ENCODE assay signal across 8 mouse cellular contexts in the genomic region with DNA sequence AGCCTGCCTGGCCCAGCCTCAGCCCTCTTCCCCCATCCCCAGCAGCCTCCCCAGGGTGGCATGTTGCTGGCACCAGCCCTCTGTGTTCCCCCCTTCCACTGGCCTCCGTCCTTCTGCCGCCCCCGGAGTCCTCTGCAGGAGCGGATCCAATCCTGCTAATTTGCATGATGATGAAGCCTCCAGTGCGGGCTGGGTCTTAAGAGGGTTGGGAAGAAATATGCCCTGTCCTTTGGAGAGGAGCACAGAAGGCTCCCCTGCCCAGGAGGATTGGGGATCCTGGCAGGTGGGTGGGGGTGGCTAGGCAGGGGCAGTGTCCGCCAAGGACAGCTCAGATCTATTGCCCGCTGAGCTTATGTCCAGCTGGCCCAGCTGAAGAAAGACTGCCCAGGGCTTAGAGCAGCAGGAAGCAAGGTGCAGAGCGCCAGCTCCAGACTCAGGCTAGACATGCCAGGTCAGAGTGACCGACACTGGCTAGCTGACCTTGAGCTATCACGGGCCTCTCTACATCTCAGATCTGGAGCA.
DNase-seq lines count a peak whose midpoint lies in the region; ATAC-seq and TF ChIP-seq lines count a peak whose summit lies in the region.

No protein-coding gene starts in this region.

- no peaks in the 10 kb centered on the region for H3K36me3 ChIP-seq in intestine, embryonic 15.5 days
- no peaks in the 10 kb centered on the region for H3K36me3 ChIP-seq in intestine, postnatal 0 days (ENCODE audit: control insufficient read depth, insufficient read depth)
- peaks cover 13% of the 10 kb centered on the region for H3K36me3 ChIP-seq in forebrain, embryonic 10.5 days (replicated peaks)
- no peaks in the 10 kb centered on the region for H3K36me3 ChIP-seq in limb, embryonic 13.5 days

- H3K4me2 ChIP-seq in intestine, embryonic 15.5 days (replicated peaks), result peak overlapping the region; percentile 7; the same call in 1 of the 2 replicates
- no peak overlapping the region for H3K4me2 ChIP-seq in intestine, postnatal 0 days (replicated peaks; ENCODE audit: low read depth)
- H3K4me2 ChIP-seq in limb, embryonic 13.5 days (replicated peaks), result no peak overlapping the region

- H3K27ac ChIP-seq in intestine, embryonic 15.5 days, result no peak overlapping the region; the same call in 1 of the 2 replicates
- H3K27ac ChIP-seq in intestine, postnatal 0 days (ENCODE audit: low read depth, low read length), result no peak overlapping the region
- H3K27ac ChIP-seq in forebrain, embryonic 10.5 days, result peak overlapping the region; percentile 51
- H3K27ac ChIP-seq in limb, embryonic 13.5 days, result no peak overlapping the region

- no peaks in the 10 kb centered on the region for H3K9me3 ChIP-seq in intestine, embryonic 15.5 days
- H3K9me3 ChIP-seq in intestine, postnatal 0 days (ENCODE audit: control insufficient read depth), result no peaks in the 10 kb centered on the region
- H3K9me3 ChIP-seq in forebrain, embryonic 10.5 days, result no peaks in the 10 kb centered on the region
- no peaks in the 10 kb centered on the region for H3K9me3 ChIP-seq in limb, embryonic 13.5 days

- peaks cover 14% of the 10 kb centered on the region for H3K4me1 ChIP-seq in intestine, embryonic 15.5 days (replicated peaks)
- no peaks in the 10 kb centered on the region for H3K4me1 ChIP-seq in intestine, postnatal 0 days (replicated peaks; ENCODE audit: control insufficient read depth, insufficient read depth, low read length)
- H3K4me1 ChIP-seq in forebrain, embryonic 10.5 days, result peaks cover 52% of the 10 kb centered on the region
- H3K4me1 ChIP-seq in limb, embryonic 13.5 days, result peaks cover 23% of the 10 kb centered on the region

- H3K27me3 ChIP-seq in intestine, embryonic 15.5 days (replicated peaks), result no peaks in the 10 kb centered on the region
- H3K27me3 ChIP-seq in intestine, postnatal 0 days (replicated peaks; ENCODE audit: control insufficient read depth, insufficient read depth, low read length), result 0 out of 2 replicates have a peak, but pooled peaks cover 8% of the 10 kb centered on the region
- H3K27me3 ChIP-seq in forebrain, embryonic 10.5 days (ENCODE audit: poor library complexity, severe bottlenecking), result no peaks in the 10 kb centered on the region
- no peaks in the 10 kb centered on the region for H3K27me3 ChIP-seq in limb, embryonic 13.5 days

- no peak for ATAC-seq in intestine, embryonic 15.5 days
- no peak for ATAC-seq in intestine, postnatal 0 days
- no peak for ATAC-seq in limb, embryonic 13.5 days (ENCODE audit: low FRiP score, low read depth)
- no peak for ATAC-seq in monocyte, adult 5-6 weeks (replicated peaks; ENCODE audit: insufficient number of reproducible peaks, low FRiP score, low TSS enrichment, poor library complexity, severe bottlenecking)

- peak; percentile 33 for DNase-seq in adrenal gland, adult 8-10 months
- no peak for DNase-seq in forebrain, embryonic 10.5 days (ENCODE audit: extremely low spot score, low spot score)
- no peak for DNase-seq in adipocyte (ENCODE audit: low spot score)
- no peak for DNase-seq in spleen, postnatal 14 days (ENCODE audit: low spot score in 2 of 2)

- H3K9ac ChIP-seq in intestine, embryonic 15.5 days, result no peak overlapping the region
- H3K9ac ChIP-seq in intestine, postnatal 0 days (ENCODE audit: low read depth, low read length), result no peak overlapping the region
- H3K9ac ChIP-seq in limb, embryonic 13.5 days, result peak overlapping the region; percentile 5; the same call in 1 of the 2 replicates

- WGBS in intestine, embryonic 15.5 days, result 35% methylated on average over 10 of the region's 10 CpGs
- 34% methylated on average over 10 of the region's 10 CpGs for WGBS in intestine, postnatal 0 days
- 38% methylated on average over 10 of the region's 10 CpGs for WGBS in forebrain, embryonic 10.5 days
- 41% methylated on average over 10 of the region's 10 CpGs for WGBS in limb, embryonic 13.5 days

- TF ChIP-seq CTCF in intestine, postnatal 0 days (IDR thresholded peaks at IDR 0.05; ENCODE audit: low read depth), result no peak

- H3K4me3 ChIP-seq in intestine, embryonic 15.5 days (replicated peaks), result no peak overlapping the region
- no peak overlapping the region for H3K4me3 ChIP-seq in intestine, postnatal 0 days (ENCODE audit: low read depth, low read length)
- H3K4me3 ChIP-seq in forebrain, embryonic 10.5 days, result no peak overlapping the region
- H3K4me3 ChIP-seq in limb, embryonic 13.5 days, result no peak overlapping the region
